Mouse (Mus musculus): ENCODE data around the gene Gls2. TPM values are rescaled to one million over a fixed set of nuclear protein-coding genes. Genes with fewer than 3 reads are reported as not detected.

Gls2 gene
- polyA plus RNA-seq, 1 experiment from 2014 or later = 0.88 TPM

- H3K9me3 ChIP-seq (replicated peaks; ENCODE audit: control insufficient read depth, low read length) = no peaks in the 10 kb centered on the region
- no peak for ATAC-seq (replicated peaks; ENCODE audit: extremely low read depth, insufficient read depth, low FRiP score)
- WGBS = 3% methylated on average over 3 of the region's 3 CpGs
- H3K4me1 ChIP-seq (ENCODE audit: control insufficient read depth, insufficient read depth, low read length) = peaks cover 27% of the 10 kb centered on the region
- peak overlapping the region; percentile 81 for H3K9ac ChIP-seq (ENCODE audit: low read length)
- H3K27me3 ChIP-seq (ENCODE audit: control insufficient read depth, insufficient read depth, low read length) = no peaks in the 10 kb centered on the region
- H3K36me3 ChIP-seq (ENCODE audit: control insufficient read depth, insufficient read depth) = no peaks in the 10 kb centered on the region
- H3K27ac ChIP-seq (ENCODE audit: low read length) = peak overlapping the region; percentile 95
- peak overlapping the region; percentile 85 for H3K4me3 ChIP-seq (ENCODE audit: low read length)
- peak overlapping the region; percentile 88 for H3K4me2 ChIP-seq (ENCODE audit: low read depth, low read length)
Observed at GRCm38 (mm10) chr10:128175302-128175701, 19.0 kb upstream of the Gls2 start.

- under 1% methylated on average over 17 of the region's 17 CpGs for WGBS
- H3K36me3 ChIP-seq (ENCODE audit: control insufficient read depth, insufficient read depth) = no peaks in the 10 kb centered on the region
- H3K27ac ChIP-seq (ENCODE audit: low read length) = peak overlapping the region; percentile 95
- H3K4me3 ChIP-seq (ENCODE audit: low read length) = peak overlapping the region; percentile 85
- no peaks in the 10 kb centered on the region for H3K9me3 ChIP-seq (replicated peaks; ENCODE audit: control insufficient read depth, low read length)
- ATAC-seq (replicated peaks; ENCODE audit: extremely low read depth, insufficient read depth, low FRiP score) = peak; percentile 91
- peak overlapping the region; percentile 88 for H3K4me2 ChIP-seq (ENCODE audit: low read depth, low read length)
- H3K27me3 ChIP-seq (ENCODE audit: control insufficient read depth, insufficient read depth, low read length) = no peaks in the 10 kb centered on the region
- peaks cover 27% of the 10 kb centered on the region for H3K4me1 ChIP-seq (ENCODE audit: control insufficient read depth, insufficient read depth, low read length)
- H3K9ac ChIP-seq (ENCODE audit: low read length) = peak overlapping the region; percentile 81
Observed at GRCm38 (mm10) chr10:128175996-128176755, 18.1 kb upstream of the Gls2 start.

GRCm38 (mm10) chr10:128177316-128177715, 16.9 kb upstream of the Gls2 start:
- WGBS = 76% methylated on average over 4 of the region's 4 CpGs
- ATAC-seq (replicated peaks; ENCODE audit: extremely low read depth, insufficient read depth, low FRiP score) = no peak
- H3K9ac ChIP-seq (ENCODE audit: low read length) = no peak overlapping the region
- no peak overlapping the region for H3K27ac ChIP-seq (ENCODE audit: low read length)
- H3K36me3 ChIP-seq (ENCODE audit: control insufficient read depth, insufficient read depth) = no peaks in the 10 kb centered on the region
- no peaks in the 10 kb centered on the region for H3K27me3 ChIP-seq (ENCODE audit: control insufficient read depth, insufficient read depth, low read length)
- H3K4me3 ChIP-seq (ENCODE audit: low read length) = no peak overlapping the region
- no peaks in the 10 kb centered on the region for H3K9me3 ChIP-seq (replicated peaks; ENCODE audit: control insufficient read depth, low read length)
- H3K4me1 ChIP-seq (ENCODE audit: control insufficient read depth, insufficient read depth, low read length) = peaks cover 27% of the 10 kb centered on the region
- no peak overlapping the region for H3K4me2 ChIP-seq (ENCODE audit: low read depth, low read length)

GRCm38 (mm10) chr10:128179989-128180388, 14.3 kb upstream of the Gls2 start, which contains the start of gene Rbms2:
TSS of gene Rbms2 (minus strand) at chr10:128180297.
- H3K27ac ChIP-seq (ENCODE audit: low read length) = peak within 1 kb of the TSS; percentile 91
- peak within 1 kb of the TSS; percentile 69 for H3K4me2 ChIP-seq (ENCODE audit: low read depth, low read length)
- H3K27me3 ChIP-seq (ENCODE audit: control insufficient read depth, insufficient read depth, low read length) = no peaks in the 10 kb centered on the region
- WGBS = 4% methylated on average over 6 of the region's 6 CpGs
- no peaks in the 10 kb centered on the region for H3K9me3 ChIP-seq (replicated peaks; ENCODE audit: control insufficient read depth, low read length)
- peaks cover 16% of the 10 kb centered on the region for H3K4me1 ChIP-seq (ENCODE audit: control insufficient read depth, insufficient read depth, low read length)
- ATAC-seq (replicated peaks; ENCODE audit: extremely low read depth, insufficient read depth, low FRiP score) = no peak
- H3K36me3 ChIP-seq (ENCODE audit: control insufficient read depth, insufficient read depth) = no peaks in the 10 kb centered on the region
- H3K4me3 ChIP-seq (ENCODE audit: low read length) = peak within 1 kb of the TSS; percentile 53
- peak within 1 kb of the TSS; percentile 78 for H3K9ac ChIP-seq (ENCODE audit: low read length)

GRCm38 (mm10) chr10:128184296-128184695, 10.0 kb upstream of the Gls2 start:
- Histone ChIP-seq H3K9me3 (replicated peaks; ENCODE audit: control insufficient read depth, low read length) (no peaks in the 10 kb centered on the region), H3K4me2 (ENCODE audit: low read depth, low read length) (no peak overlapping the region), H3K9ac (ENCODE audit: low read length) (no peak overlapping the region), H3K4me3 (ENCODE audit: low read length) (no peak overlapping the region), H3K27ac (ENCODE audit: low read length) (no peak overlapping the region), H3K4me1 (ENCODE audit: control insufficient read depth, insufficient read depth, low read length) (peaks cover 8% of the 10 kb centered on the region), H3K36me3 (ENCODE audit: control insufficient read depth, insufficient read depth) (no peaks in the 10 kb centered on the region), H3K27me3 (ENCODE audit: control insufficient read depth, insufficient read depth, low read length) (no peaks in the 10 kb centered on the region)
- no peak for ATAC-seq (replicated peaks; ENCODE audit: extremely low read depth, insufficient read depth, low FRiP score)
- WGBS = 77% methylated on average over 2 of the region's 2 CpGs

- no peaks in the 10 kb centered on the region; the same call in 1 of the 2 replicates for H3K4me1 ChIP-seq (ENCODE audit: control insufficient read depth, insufficient read depth, low read length)
- H3K4me2 ChIP-seq (ENCODE audit: low read depth, low read length) = no peak overlapping the region
- ATAC-seq (replicated peaks; ENCODE audit: extremely low read depth, insufficient read depth, low FRiP score) = 0 out of 2 replicates have a peak, but pooled peaks have one; percentile 1
- H3K27me3 ChIP-seq (ENCODE audit: control insufficient read depth, insufficient read depth, low read length) = no peaks in the 10 kb centered on the region
- H3K4me3 ChIP-seq (ENCODE audit: low read length) = no peak overlapping the region
- WGBS = 69% methylated on average over 6 of the region's 6 CpGs
- H3K9ac ChIP-seq (ENCODE audit: low read length) = no peak overlapping the region
- no peaks in the 10 kb centered on the region for H3K9me3 ChIP-seq (replicated peaks; ENCODE audit: control insufficient read depth, low read length)
- no peaks in the 10 kb centered on the region for H3K36me3 ChIP-seq (ENCODE audit: control insufficient read depth, insufficient read depth)
- no peak overlapping the region for H3K27ac ChIP-seq (ENCODE audit: low read length)
Observed at GRCm38 (mm10) chr10:128185277-128185940, 8.8 kb upstream of the Gls2 start.

GRCm38 (mm10) chr10:128185959-128186358, 8.3 kb upstream of the Gls2 start:
- no peaks in the 10 kb centered on the region for H3K36me3 ChIP-seq (ENCODE audit: control insufficient read depth, insufficient read depth)
- H3K4me3 ChIP-seq (ENCODE audit: low read length) = no peak overlapping the region
- H3K27ac ChIP-seq (ENCODE audit: low read length) = no peak overlapping the region
- no peak overlapping the region for H3K4me2 ChIP-seq (ENCODE audit: low read depth, low read length)
- no peak overlapping the region for H3K9ac ChIP-seq (ENCODE audit: low read length)
- WGBS = 46% methylated on average over 2 of the region's 2 CpGs
- no peaks in the 10 kb centered on the region; the same call in 1 of the 2 replicates for H3K4me1 ChIP-seq (ENCODE audit: control insufficient read depth, insufficient read depth, low read length)
- no peaks in the 10 kb centered on the region for H3K9me3 ChIP-seq (replicated peaks; ENCODE audit: control insufficient read depth, low read length)
- H3K27me3 ChIP-seq (ENCODE audit: control insufficient read depth, insufficient read depth, low read length) = no peaks in the 10 kb centered on the region
- peak; percentile 44; the same call in 1 of the 2 replicates for ATAC-seq (replicated peaks; ENCODE audit: extremely low read depth, insufficient read depth, low FRiP score)

GRCm38 (mm10) chr10:128187181-128187605, 7.1 kb upstream of the Gls2 start:
- Histone ChIP-seq H3K4me1 (ENCODE audit: control insufficient read depth, insufficient read depth, low read length) (no peaks in the 10 kb centered on the region; the same call in 1 of the 2 replicates), H3K4me3 (ENCODE audit: low read length) (no peak overlapping the region), H3K9ac (ENCODE audit: low read length) (no peak overlapping the region), H3K4me2 (ENCODE audit: low read depth, low read length) (no peak overlapping the region), H3K27me3 (ENCODE audit: control insufficient read depth, insufficient read depth, low read length) (no peaks in the 10 kb centered on the region), H3K27ac (ENCODE audit: low read length) (no peak overlapping the region), H3K36me3 (ENCODE audit: control insufficient read depth, insufficient read depth) (no peaks in the 10 kb centered on the region), H3K9me3 (replicated peaks; ENCODE audit: control insufficient read depth, low read length) (no peaks in the 10 kb centered on the region)
- no peak for ATAC-seq (replicated peaks; ENCODE audit: extremely low read depth, insufficient read depth, low FRiP score)
- 67% methylated on average over 5 of the region's 5 CpGs for WGBS
